Mouse (Mus musculus): Measurements from ENCODE around the gene Mdga2.

Mdga2 gene

GRCm38 (mm10) chr12:66707431-66707830 lies 514.9 kb downstream of the Mdga2 start:
- DNase-seq (ENCODE audit: low spot score in 2 of 2) = no peak

- DNase-seq (ENCODE audit: low spot score in 2 of 2) = no peak
These were observed 517.3 kb downstream of the Mdga2 start for GRCm38 (mm10) chr12:66705015-66705414.

GRCm38 (mm10) chr12:66702781-66703180 lies 519.6 kb downstream of the Mdga2 start:
- no peak for DNase-seq (ENCODE audit: low spot score in 2 of 2)

- no peak for DNase-seq (ENCODE audit: low spot score in 2 of 2)
These were observed 542.8 kb downstream of the Mdga2 start for GRCm38 (mm10) chr12:66679558-66679957.

GRCm38 (mm10) chr12:66648605-66649552 lies 573.5 kb downstream of the Mdga2 start:
- no peak for DNase-seq (ENCODE audit: low spot score in 2 of 2)

- no peak for DNase-seq (ENCODE audit: low spot score in 2 of 2)
These were observed 581.9 kb downstream of the Mdga2 start for GRCm38 (mm10) chr12:66640408-66640807.

GRCm38 (mm10) chr12:66619944-66620343 lies 602.4 kb downstream of the Mdga2 start:
- DNase-seq (ENCODE audit: low spot score in 2 of 2) = no peak

GRCm38 (mm10) chr12:66591617-66592230 lies 630.6 kb downstream of the Mdga2 start:
- DNase-seq (ENCODE audit: low spot score in 2 of 2) = no peak

- DNase-seq (ENCODE audit: low spot score in 2 of 2) = no peak
These were observed 657.0 kb downstream of the Mdga2 start for GRCm38 (mm10) chr12:66565396-66565795.

GRCm38 (mm10) chr12:66556846-66557245 lies 665.5 kb downstream of the Mdga2 start:
- no peak for DNase-seq (ENCODE audit: low spot score in 2 of 2)

GRCm38 (mm10) chr12:66556178-66556820 lies 666.0 kb downstream of the Mdga2 start:
- DNase-seq (ENCODE audit: low spot score in 2 of 2) = no peak

- DNase-seq (ENCODE audit: low spot score in 2 of 2) = no peak
These were observed 697.4 kb downstream of the Mdga2 start for GRCm38 (mm10) chr12:66524973-66525372.

GRCm38 (mm10) chr12:66499258-66499657 lies 723.1 kb downstream of the Mdga2 start:
- DNase-seq (ENCODE audit: low spot score in 2 of 2) = no peak

- no peak for DNase-seq (ENCODE audit: low spot score in 2 of 2)
These were observed 751.5 kb downstream of the Mdga2 start for GRCm38 (mm10) chr12:66470868-66471267.

GRCm38 (mm10) chr12:66470243-66470863 lies 752.0 kb downstream of the Mdga2 start:
- DNase-seq (ENCODE audit: low spot score in 2 of 2) = no peak

- no peak for DNase-seq (ENCODE audit: low spot score in 2 of 2)
These were observed 756.8 kb downstream of the Mdga2 start for GRCm38 (mm10) chr12:66465516-66465915.

- no peak for DNase-seq (ENCODE audit: low spot score in 2 of 2)
These were observed 779.0 kb downstream of the Mdga2 start for GRCm38 (mm10) chr12:66443340-66443739.

Data from frontal cortex, postnatal 10 days (tissue).